Mouse (Mus musculus) myocyte (in vitro differentiated cells): ENCODE measurements around the gene Galnt18.

Experiments used
- CEBPB ChIP-seq: IDR thresholded peaks from 2 replicates; pipeline ENCODE4 v1.6.1; 2011; ENCODE audit warnings: mild to moderate bottlenecking, moderate library complexity; ENCODE audit not compliant: poor library complexity, insufficient read depth, severe bottlenecking
- E2F4 ChIP-seq: IDR thresholded peaks from one replicate; pipeline ENCODE4 v1.6.1; 2011; ENCODE audit warnings: mild to moderate bottlenecking, control low read depth, moderate library complexity; ENCODE audit not compliant: insufficient read depth
- MAX ChIP-seq: IDR thresholded peaks from one replicate; pipeline ENCODE4 v1.6.1; 2011; ENCODE audit warnings: low read depth, mild to moderate bottlenecking, control low read depth
- MYOD1 ChIP-seq, 3 experiments: IDR thresholded peaks; one replicate each; pipeline ENCODE4 v1.6.1; 2011; ENCODE audit warnings: control low read depth in 2 of 3, low read depth in 2 of 3, mild to moderate bottlenecking in 2 of 3, moderate library complexity in 1 of 3; ENCODE audit not compliant: insufficient read length in 2 of 3, control insufficient read depth in 1 of 3
- MYOG ChIP-seq, 3 experiments: IDR thresholded peaks; one replicate each; pipeline ENCODE4 v1.6.1; 2011; ENCODE audit warnings: control low read depth in 2 of 3, low read depth in 2 of 3, mild to moderate bottlenecking in 2 of 3; ENCODE audit not compliant: insufficient read length in 2 of 3, control insufficient read depth in 1 of 3, insufficient read depth in 1 of 3
- POLR2A ChIP-seq: IDR thresholded peaks from one replicate; pipeline ENCODE4 v1.6.1; 2011; ENCODE audit warnings: low read depth, mild to moderate bottlenecking, control low read depth, moderate library complexity; ENCODE audit not compliant: insufficient read length
- POLR2AphosphoS2 ChIP-seq: IDR thresholded peaks from one replicate; pipeline ENCODE4 v1.6.1; 2011; ENCODE audit warnings: low read depth, control low read depth; ENCODE audit not compliant: insufficient read length
- TCF12 ChIP-seq: IDR thresholded peaks from one replicate; pipeline ENCODE4 v1.6.1; 2011; ENCODE audit warnings: mild to moderate bottlenecking, control low read depth; ENCODE audit not compliant: poor library complexity, insufficient read depth, severe bottlenecking
- USF1 ChIP-seq: IDR thresholded peaks from one replicate; pipeline ENCODE4 v1.6.1; 2011; ENCODE audit warnings: low read depth, mild to moderate bottlenecking, control low read depth, moderate library complexity

GRCm38 (mm10) chr7:111718900-111719299 is 60.9 kb downstream of the Galnt18 start:
- TF ChIP-seq E2F4 (no peak), TCF12 (no peak), MYOD1 (IDR thresholded peaks at IDR 0.05; ENCODE audit: control insufficient read depth in 1 of 3, insufficient read length in 2 of 3, low read depth in 2 of 3) (no peak), POLR2A (no peak), CEBPB (no peak), MYOG (IDR thresholded peaks at IDR 0.05; ENCODE audit: control insufficient read depth in 1 of 3, insufficient read depth in 1 of 3, insufficient read length in 2 of 3, low read depth in 2 of 3) (no peak), POLR2AphosphoS2 (no peak), USF1 (no peak), MAX (no peak)
